Mouse (Mus musculus) MEL-GATA-1-ER (cell line): ENCODE data around the gene Bud23.
"Not testable (repeated sequence)": the region's sequence is repeated elsewhere in the genome, so short reads cannot be mapped to it uniquely, and the experiment has no call there.

ENCODE experiments used
- DNase-seq: peaks from one replicate; pipeline ENCODE4 v3.0.0-alpha.2; 2012; ENCODE audit warnings: low read depth; ENCODE audit errors: extremely low read depth

Gene Bud23

GRCm38 (mm10) chr5:135064909-135065446 is at the start of gene Bud23:
TSS of gene Bud23 (minus strand) at chr5:135064959.
- not testable (repeated sequence) for DNase-seq

- DNase-seq: no peak
Observed at GRCm38 (mm10) chr5:135113782-135114181, 49.0 kb upstream of the Bud23 start.

GRCm38 (mm10) chr5:135109976-135110375 is 45.2 kb upstream of the Bud23 start:
- no peak for DNase-seq

GRCm38 (mm10) chr5:135109426-135109825 is 44.7 kb upstream of the Bud23 start:
- no peak for DNase-seq

- no peak for DNase-seq
Observed at GRCm38 (mm10) chr5:135109017-135109416, 44.3 kb upstream of the Bud23 start.

GRCm38 (mm10) chr5:135107521-135108501 is 43.1 kb upstream of the Bud23 start:
- no peak for DNase-seq

GRCm38 (mm10) chr5:135106758-135107256 is 42.0 kb upstream of the Bud23 start:
- no peak for DNase-seq

GRCm38 (mm10) chr5:135103999-135104660 is 39.4 kb upstream of the Bud23 start:
- DNase-seq: no peak

GRCm38 (mm10) chr5:135100981-135101380 is 36.2 kb upstream of the Bud23 start:
- DNase-seq: no peak

- no peak for DNase-seq
Observed at GRCm38 (mm10) chr5:135089653-135090052, 24.9 kb upstream of the Bud23 start, which contains the start of gene Mlxipl. TSS of gene Mlxipl (plus strand) at chr5:135089890.

GRCm38 (mm10) chr5:135086871-135087270 is 22.1 kb upstream of the Bud23 start:
- no peak for DNase-seq

GRCm38 (mm10) chr5:135080539-135080938 is 15.8 kb upstream of the Bud23 start:
- DNase-seq: no peak

GRCm38 (mm10) chr5:135079578-135079977 is 14.8 kb upstream of the Bud23 start:
- no peak for DNase-seq

GRCm38 (mm10) chr5:135078482-135078810 is 13.7 kb upstream of the Bud23 start:
- peak; percentile 30 for DNase-seq

- DNase-seq: peak; percentile 39
Observed at GRCm38 (mm10) chr5:135077564-135078481, 13.1 kb upstream of the Bud23 start, which contains the start of gene Vps37d. TSS of gene Vps37d (minus strand) at chr5:135078266.

- no peak for DNase-seq
Observed at GRCm38 (mm10) chr5:135076931-135077505, 12.3 kb upstream of the Bud23 start.

GRCm38 (mm10) chr5:135076368-135076767 is 11.6 kb upstream of the Bud23 start:
- DNase-seq: no peak

- no peak for DNase-seq
Observed at GRCm38 (mm10) chr5:135075655-135076054, 10.9 kb upstream of the Bud23 start.

- no peak for DNase-seq
Observed at GRCm38 (mm10) chr5:135073349-135074150, 8.8 kb upstream of the Bud23 start.

- no peak for DNase-seq
Observed at GRCm38 (mm10) chr5:135072720-135073119, 8.0 kb upstream of the Bud23 start.
